Mouse (Mus musculus): Measurements from ENCODE around the gene Trim8. TPM values are rescaled to one million over a fixed set of nuclear protein-coding genes. Genes with fewer than 3 reads are reported as not detected.

Trim8 gene
- total RNA-seq, 2 experiments from 2014 or later = 13.6 to 13.9 TPM

- no peak for ATAC-seq (replicated peaks; ENCODE audit: poor library complexity, severe bottlenecking)
These were observed 22.7 kb upstream of the Trim8 start for GRCm38 (mm10) chr19:46478826-46479225.

- ATAC-seq (replicated peaks; ENCODE audit: poor library complexity, severe bottlenecking) = peak; percentile 18
These were observed 22.0 kb upstream of the Trim8 start for GRCm38 (mm10) chr19:46479306-46480075.

- ATAC-seq (replicated peaks; ENCODE audit: poor library complexity, severe bottlenecking) = no peak
These were observed 20.7 kb upstream of the Trim8 start for GRCm38 (mm10) chr19:46480624-46481345.

- ATAC-seq (replicated peaks; ENCODE audit: poor library complexity, severe bottlenecking) = no peak
These were observed 20.1 kb upstream of the Trim8 start for GRCm38 (mm10) chr19:46481352-46481751.

GRCm38 (mm10) chr19:46481756-46482155 is 19.7 kb upstream of the Trim8 start:
- ATAC-seq (replicated peaks; ENCODE audit: poor library complexity, severe bottlenecking) = no peak

- peak; percentile 58 for ATAC-seq (replicated peaks; ENCODE audit: poor library complexity, severe bottlenecking)
These were observed 18.5 kb upstream of the Trim8 start for GRCm38 (mm10) chr19:46482896-46483516.

- no peak for ATAC-seq (replicated peaks; ENCODE audit: poor library complexity, severe bottlenecking)
These were observed 17.7 kb upstream of the Trim8 start for GRCm38 (mm10) chr19:46483701-46484328.

- ATAC-seq (replicated peaks; ENCODE audit: poor library complexity, severe bottlenecking) = no peak
These were observed 17.0 kb upstream of the Trim8 start for GRCm38 (mm10) chr19:46484518-46484917.

- ATAC-seq (replicated peaks; ENCODE audit: poor library complexity, severe bottlenecking) = no peak
These were observed 15.7 kb upstream of the Trim8 start for GRCm38 (mm10) chr19:46485847-46486246.

- peak; percentile 70 for ATAC-seq (replicated peaks; ENCODE audit: poor library complexity, severe bottlenecking)
These were observed 14.8 kb upstream of the Trim8 start for GRCm38 (mm10) chr19:46486709-46487108.

GRCm38 (mm10) chr19:46489448-46489847 is 12.1 kb upstream of the Trim8 start:
- ATAC-seq (replicated peaks; ENCODE audit: poor library complexity, severe bottlenecking) = no peak

- no peak for ATAC-seq (replicated peaks; ENCODE audit: poor library complexity, severe bottlenecking)
These were observed 10.9 kb upstream of the Trim8 start for GRCm38 (mm10) chr19:46490634-46491033.

GRCm38 (mm10) chr19:46495136-46495535 is 6.4 kb upstream of the Trim8 start:
- peak; percentile 28; the same call in 1 of the 2 replicates for ATAC-seq (replicated peaks; ENCODE audit: poor library complexity, severe bottlenecking)

GRCm38 (mm10) chr19:46497230-46497629 is 4.3 kb upstream of the Trim8 start:
- no peak for ATAC-seq (replicated peaks; ENCODE audit: poor library complexity, severe bottlenecking)

- ATAC-seq (replicated peaks; ENCODE audit: poor library complexity, severe bottlenecking) = no peak
These were observed 2.0 kb upstream of the Trim8 start for GRCm38 (mm10) chr19:46499539-46499835.

GRCm38 (mm10) chr19:46499836-46500580 is 1.5 kb upstream of the Trim8 start:
- peak; percentile 42 for ATAC-seq (replicated peaks; ENCODE audit: poor library complexity, severe bottlenecking)

- ATAC-seq (replicated peaks; ENCODE audit: poor library complexity, severe bottlenecking) = no peak
These were observed 741 bp upstream of the Trim8 start for GRCm38 (mm10) chr19:46500581-46501341.

GRCm38 (mm10) chr19:46502069-46502455 is 560 bp downstream of the Trim8 start:
- ATAC-seq (replicated peaks; ENCODE audit: poor library complexity, severe bottlenecking) = no peak

GRCm38 (mm10) chr19:46502471-46503166 is 1.1 kb downstream of the Trim8 start:
- ATAC-seq (replicated peaks; ENCODE audit: poor library complexity, severe bottlenecking) = peak; percentile 13
